Mouse (Mus musculus) lung, postnatal 0 days (tissue): ENCODE measurements around the gene Rnf43.

ENCODE experiments used
- CTCF ChIP-seq: IDR thresholded peaks from 2 replicates; pipeline ENCODE4 v1.5.1; 2016; ENCODE audit warnings: antibody characterized with exemption, mild to moderate bottlenecking
- EP300 ChIP-seq: IDR thresholded peaks from 2 replicates; pipeline ENCODE4 v1.6.1; 2016; ENCODE audit warnings: antibody characterized with exemption, mild to moderate bottlenecking, control low read depth

GRCm38 (mm10) chr11:87755360-87756017, 93.0 kb downstream of the Rnf43 start:
- TF ChIP-seq CTCF (no peak), EP300 (no peak)
